Mouse (Mus musculus) stomach, postnatal 0 days (tissue): Measurements from ENCODE around the gene Zbtb39.

Source experiments
- CTCF ChIP-seq: IDR thresholded peaks from 2 replicates; pipeline ENCODE4 v1.5.1; 2016; ENCODE audit warnings: antibody characterized with exemption, low read depth, mild to moderate bottlenecking, moderate library complexity
- EP300 ChIP-seq: optimal IDR thresholded peaks from 2 replicates; pipeline ENCODE3; 2016; ENCODE audit warnings: antibody characterized with exemption

- no peak for TF ChIP-seq EP300
- no peak for TF ChIP-seq CTCF
These were observed 8.4 kb upstream of the Zbtb39 start for GRCm38 (mm10) chr10:127730933-127731310.
